Mouse (Mus musculus): ENCODE data around the gene Pip4k2a. TPM values are rescaled to one million over a fixed set of nuclear protein-coding genes. Genes with fewer than 3 reads are reported as not detected.

Pip4k2a gene
- polyA plus RNA-seq, 1 experiment from 2014 or later = 26.4 TPM

- WGBS (ENCODE audit: insufficient replicate concordance) = 14% methylated on average over 2 of the region's 2 CpGs
- H3K27ac ChIP-seq = peak overlapping the region; percentile 86
- H3K4me2 ChIP-seq = peak overlapping the region; percentile 38
- H3K27me3 ChIP-seq (replicated peaks) = no peaks in the 10 kb centered on the region
- H3K9me3 ChIP-seq (replicated peaks) = no peaks in the 10 kb centered on the region
- no peak overlapping the region for H3K9ac ChIP-seq
- peak; percentile 86 for ATAC-seq
- H3K4me3 ChIP-seq = no peak overlapping the region
- peaks cover 76% of the 10 kb centered on the region for H3K4me1 ChIP-seq
- 0 out of 2 replicates have a peak, but pooled peaks cover 3% of the 10 kb centered on the region for H3K36me3 ChIP-seq
Measured at GRCm38 (mm10) chr2:18935581-18936027, 62.3 kb downstream of the Pip4k2a start.

- peaks cover 68% of the 10 kb centered on the region for H3K4me1 ChIP-seq
- no peak overlapping the region for H3K27ac ChIP-seq
- no peaks in the 10 kb centered on the region for H3K27me3 ChIP-seq (replicated peaks)
- no peaks in the 10 kb centered on the region for H3K9me3 ChIP-seq (replicated peaks)
- H3K36me3 ChIP-seq = 0 out of 2 replicates have a peak, but pooled peaks cover 3% of the 10 kb centered on the region
- no peak overlapping the region for H3K4me2 ChIP-seq
- no peak overlapping the region for H3K4me3 ChIP-seq
- H3K9ac ChIP-seq = peak overlapping the region; percentile 33; the same call in 1 of the 2 replicates
- no peak for ATAC-seq
- WGBS (ENCODE audit: insufficient replicate concordance) = 73% methylated on average over 9 of the region's 9 CpGs
Measured at GRCm38 (mm10) chr2:18934131-18934530, 63.8 kb downstream of the Pip4k2a start.

- H3K4me1 ChIP-seq = peaks cover 68% of the 10 kb centered on the region
- ATAC-seq = no peak
- 79% methylated on average over 7 of the region's 7 CpGs for WGBS (ENCODE audit: insufficient replicate concordance)
Measured at GRCm38 (mm10) chr2:18933418-18933817, 64.5 kb downstream of the Pip4k2a start.

GRCm38 (mm10) chr2:18930318-18931060, 67.4 kb downstream of the Pip4k2a start:
- H3K4me1 ChIP-seq = peaks cover 58% of the 10 kb centered on the region
- no peak overlapping the region for H3K4me3 ChIP-seq
- H3K9ac ChIP-seq = no peak overlapping the region
- no peaks in the 10 kb centered on the region for H3K27me3 ChIP-seq (replicated peaks)
- 84% methylated on average over 13 of the region's 13 CpGs for WGBS (ENCODE audit: insufficient replicate concordance)
- no peaks in the 10 kb centered on the region for H3K9me3 ChIP-seq (replicated peaks)
- no peak overlapping the region for H3K27ac ChIP-seq
- no peak for ATAC-seq
- H3K4me2 ChIP-seq = no peak overlapping the region
- H3K36me3 ChIP-seq = 0 out of 2 replicates have a peak, but pooled peaks cover 3% of the 10 kb centered on the region

More at GRCm38 (mm10) chr2:18933418-18933817, 64.5 kb downstream of the Pip4k2a start:
- Histone ChIP-seq H3K27ac (no peak overlapping the region), H3K4me2 (no peak overlapping the region), H3K9me3 (replicated peaks) (no peaks in the 10 kb centered on the region), H3K36me3 (0 out of 2 replicates have a peak, but pooled peaks cover 3% of the 10 kb centered on the region), H3K9ac (no peak overlapping the region), H3K27me3 (replicated peaks) (no peaks in the 10 kb centered on the region), H3K4me3 (no peak overlapping the region)

GRCm38 (mm10) chr2:18928597-18929257, 69.2 kb downstream of the Pip4k2a start:
- no peaks in the 10 kb centered on the region for H3K36me3 ChIP-seq
- peak overlapping the region; percentile 13; the same call in 1 of the 2 replicates for H3K4me2 ChIP-seq
- ATAC-seq = peak; percentile 73
- no peaks in the 10 kb centered on the region for H3K27me3 ChIP-seq (replicated peaks)
- 23% methylated on average over 7 of the region's 7 CpGs for WGBS (ENCODE audit: insufficient replicate concordance)
- H3K4me1 ChIP-seq = peaks cover 58% of the 10 kb centered on the region
- peak overlapping the region; percentile 30 for H3K27ac ChIP-seq
- no peak overlapping the region for H3K4me3 ChIP-seq
- H3K9me3 ChIP-seq (replicated peaks) = no peaks in the 10 kb centered on the region
- H3K9ac ChIP-seq = no peak overlapping the region; the same call in 1 of the 2 replicates

- Histone ChIP-seq H3K4me1 (peaks cover 55% of the 10 kb centered on the region), H3K36me3 (no peaks in the 10 kb centered on the region), H3K4me3 (no peak overlapping the region), H3K4me2 (peak overlapping the region; percentile 13; the same call in 1 of the 2 replicates), H3K27ac (peak overlapping the region; percentile 30; the same call in 1 of the 2 replicates), H3K9me3 (replicated peaks) (no peaks in the 10 kb centered on the region), H3K9ac (no peak overlapping the region), H3K27me3 (replicated peaks) (no peaks in the 10 kb centered on the region)
- peak; percentile 3 for ATAC-seq
- WGBS (ENCODE audit: insufficient replicate concordance) = 47% methylated on average over 8 of the region's 8 CpGs
Measured at GRCm38 (mm10) chr2:18928196-18928595, 69.7 kb downstream of the Pip4k2a start.

GRCm38 (mm10) chr2:18923806-18924595, 73.9 kb downstream of the Pip4k2a start:
- H3K4me2 ChIP-seq = no peak overlapping the region
- no peak overlapping the region for H3K9ac ChIP-seq
- H3K27me3 ChIP-seq (replicated peaks) = no peaks in the 10 kb centered on the region
- H3K4me1 ChIP-seq = peaks cover 82% of the 10 kb centered on the region
- H3K27ac ChIP-seq = no peak overlapping the region
- H3K9me3 ChIP-seq (replicated peaks) = no peaks in the 10 kb centered on the region
- ATAC-seq = no peak
- WGBS (ENCODE audit: insufficient replicate concordance) = 48% methylated on average over 17 of the region's 17 CpGs
- no peak overlapping the region for H3K4me3 ChIP-seq
- no peaks in the 10 kb centered on the region for H3K36me3 ChIP-seq

- no peak for ATAC-seq
- 73% methylated on average over 9 of the region's 9 CpGs for WGBS (ENCODE audit: insufficient replicate concordance)
Measured at GRCm38 (mm10) chr2:18923098-18923649, 74.8 kb downstream of the Pip4k2a start.

GRCm38 (mm10) chr2:18921570-18922180, 76.3 kb downstream of the Pip4k2a start:
- WGBS (ENCODE audit: insufficient replicate concordance) = 53% methylated on average over 1 of the region's 1 CpGs
- H3K27ac ChIP-seq = no peak overlapping the region
- H3K9ac ChIP-seq = no peak overlapping the region
- H3K4me2 ChIP-seq = no peak overlapping the region
- H3K27me3 ChIP-seq (replicated peaks) = no peaks in the 10 kb centered on the region
- H3K4me3 ChIP-seq = no peak overlapping the region
- H3K36me3 ChIP-seq = no peaks in the 10 kb centered on the region
- no peak for ATAC-seq
- no peaks in the 10 kb centered on the region for H3K9me3 ChIP-seq (replicated peaks)
- H3K4me1 ChIP-seq = peaks cover 88% of the 10 kb centered on the region

More at GRCm38 (mm10) chr2:18923098-18923649, 74.8 kb downstream of the Pip4k2a start:
- no peak overlapping the region for H3K4me3 ChIP-seq
- H3K9ac ChIP-seq = no peak overlapping the region
- H3K4me2 ChIP-seq = no peak overlapping the region
- no peaks in the 10 kb centered on the region for H3K9me3 ChIP-seq (replicated peaks)
- no peak overlapping the region for H3K27ac ChIP-seq
- no peaks in the 10 kb centered on the region for H3K36me3 ChIP-seq
- H3K4me1 ChIP-seq = peaks cover 82% of the 10 kb centered on the region
- no peaks in the 10 kb centered on the region for H3K27me3 ChIP-seq (replicated peaks)

- H3K4me1 ChIP-seq = peaks cover 91% of the 10 kb centered on the region
Measured at GRCm38 (mm10) chr2:18920461-18920877, 77.5 kb downstream of the Pip4k2a start.

GRCm38 (mm10) chr2:18919797-18920354, 78.0 kb downstream of the Pip4k2a start:
- no peak overlapping the region for H3K9ac ChIP-seq
- peak; percentile 24; the same call in 1 of the 2 replicates for ATAC-seq
- no peaks in the 10 kb centered on the region for H3K9me3 ChIP-seq (replicated peaks)
- 58% methylated on average over 5 of the region's 5 CpGs for WGBS (ENCODE audit: insufficient replicate concordance)
- H3K27ac ChIP-seq = peak overlapping the region; percentile 23; the same call in 1 of the 2 replicates
- no peaks in the 10 kb centered on the region for H3K36me3 ChIP-seq
- no peak overlapping the region for H3K4me3 ChIP-seq
- no peaks in the 10 kb centered on the region for H3K27me3 ChIP-seq (replicated peaks)
- H3K4me2 ChIP-seq = no peak overlapping the region
- H3K4me1 ChIP-seq = peaks cover 91% of the 10 kb centered on the region

More at GRCm38 (mm10) chr2:18920461-18920877, 77.5 kb downstream of the Pip4k2a start:
- 60% methylated on average over 2 of the region's 2 CpGs for WGBS (ENCODE audit: insufficient replicate concordance)
- no peak overlapping the region for H3K27ac ChIP-seq
- no peaks in the 10 kb centered on the region for H3K27me3 ChIP-seq (replicated peaks)
- ATAC-seq = no peak
- H3K4me2 ChIP-seq = no peak overlapping the region
- H3K9me3 ChIP-seq (replicated peaks) = no peaks in the 10 kb centered on the region
- no peak overlapping the region for H3K4me3 ChIP-seq
- no peaks in the 10 kb centered on the region for H3K36me3 ChIP-seq
- H3K9ac ChIP-seq = no peak overlapping the region

Data from liver, embryonic 12.5 days (tissue).